Mouse (Mus musculus) kidney, embryonic 14.5 days (tissue): Measurements from ENCODE around the gene Frem1. TPM values are rescaled to one million over a fixed set of nuclear protein-coding genes. Genes with fewer than 3 reads are reported as not detected.
A peak's percentile ranks its signal among the peaks of the same experiment; 100 is the strongest.

ENCODE experiments used
- ATAC-seq: fragments of 200-750 bp; cut with Nextera tagmentation; 2 replicates; pipeline ENCODE4 v1.8.0; 2017; ENCODE audit warnings: moderate number of reproducible peaks, mild to moderate bottlenecking, moderate TSS enrichment, moderate library complexity; ENCODE audit not compliant: low FRiP score, low TSS enrichment
- H3K27ac ChIP-seq: fragments of 300-500 bp; sonication (generic); 2 replicates; pipeline ENCODE4 v1.5.1; 2014; ENCODE audit warnings: low read depth, mild to moderate bottlenecking, low read length, moderate library complexity, mixed read lengths
- H3K27me3 ChIP-seq: fragments of 300-500 bp; sonication (generic); 2 replicates; pipeline ENCODE4 v1.6.1; 2014; ENCODE audit warnings: mild to moderate bottlenecking, low read length; ENCODE audit not compliant: control insufficient read depth, insufficient read depth
- H3K36me3 ChIP-seq: fragments of 300-500 bp; sonication (generic); 2 replicates; pipeline ENCODE4 v1.6.1; 2014; ENCODE audit warnings: low read length, mixed read lengths; ENCODE audit not compliant: control insufficient read depth, insufficient read depth
- H3K4me1 ChIP-seq: fragments of 300-500 bp; sonication (generic); 2 replicates; pipeline ENCODE4 v1.6.1; 2014; ENCODE audit warnings: low read length, mixed read lengths; ENCODE audit not compliant: control insufficient read depth, insufficient read depth
- H3K4me2 ChIP-seq: fragments of 300-500 bp; sonication (generic); replicated peaks from 2 replicates; pipeline ENCODE4 v1.6.1; 2014; ENCODE audit warnings: low read depth, mild to moderate bottlenecking, low read length
- H3K4me3 ChIP-seq: fragments of 300-500 bp; sonication (generic); 2 replicates; pipeline ENCODE4 v1.5.1; 2014; ENCODE audit warnings: mild to moderate bottlenecking, low read length
- H3K9ac ChIP-seq: fragments of 300-500 bp; sonication (generic); 2 replicates; pipeline ENCODE4 v1.6.1; 2014; ENCODE audit warnings: low read depth, mild to moderate bottlenecking, low read length, moderate library complexity
- H3K9me3 ChIP-seq: fragments of 300-500 bp; sonication (generic); 2 replicates; pipeline ENCODE4 v1.6.1; 2016; ENCODE audit warnings: low read length; ENCODE audit not compliant: control insufficient read depth
- WGBS: fragments of 180-500 bp; shearing (Covaris S2); extraction: QIAGEN DNeasy Blood & Tissue Kit; methylation state at CpG from one replicate; pipeline ENCODE4 v1.1.7; 2014; 5-methylcytosine and 5-hydroxymethylcytosine counted together
- polyA plus RNA-seq: library from polyadenylated mRNA; unstranded; fragments of >200 nt; fragmentation: Nextera tagmentation; extraction: Ambion mirVana; gene quantifications from 2 replicates; pipeline ENCODE4 v1.2.1, GENCODE M21; 2014

Gene Frem1
- polyA plus RNA-seq, 1 experiment from 2014 or later: 42.3 TPM

GRCm38 (mm10) chr4:83046069-83046468 is 6.1 kb downstream of the Frem1 start:
- ATAC-seq: no peak
- Histone ChIP-seq H3K9me3 (no peaks in the 10 kb centered on the region), H3K4me3 (no peak overlapping the region), H3K4me2 (peak overlapping the region; percentile 18; the same call in 1 of the 2 replicates), H3K4me1 (peaks cover 22% of the 10 kb centered on the region), H3K9ac (no peak overlapping the region), H3K27me3 (no peaks in the 10 kb centered on the region), H3K36me3 (no peaks in the 10 kb centered on the region), H3K27ac (no peak overlapping the region)
- WGBS: 57% methylated on average over 3 of the region's 3 CpGs

DNA sequence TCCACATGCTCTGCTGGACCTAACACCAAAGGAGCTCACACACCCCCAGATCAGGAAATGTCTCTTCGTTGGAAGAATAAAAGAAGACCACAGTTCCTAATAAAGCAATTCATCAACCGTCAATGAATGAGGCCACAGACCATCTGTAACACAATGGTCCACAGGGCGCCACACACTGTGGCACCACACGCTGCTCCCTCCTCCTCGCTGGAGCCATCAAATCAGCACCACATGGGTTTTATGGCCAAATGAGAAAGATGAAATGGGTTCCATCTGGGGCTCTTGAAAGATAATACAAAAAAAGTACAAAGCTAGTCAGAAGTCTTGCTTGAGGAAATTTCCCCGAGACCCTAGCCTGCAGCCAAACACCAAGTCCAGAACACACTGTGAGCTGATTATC is 6.9 kb downstream of the Frem1 start:
- no peak for ATAC-seq
- Histone ChIP-seq H3K4me2 (no peak overlapping the region), H3K9ac (no peak overlapping the region), H3K4me1 (peaks cover 25% of the 10 kb centered on the region), H3K9me3 (no peaks in the 10 kb centered on the region), H3K27me3 (no peaks in the 10 kb centered on the region), H3K36me3 (peaks cover 2% of the 10 kb centered on the region; the same call in 1 of the 2 replicates), H3K27ac (no peak overlapping the region), H3K4me3 (no peak overlapping the region)
- WGBS: 37% methylated on average over 6 of the region's 6 CpGs

- Histone ChIP-seq H3K4me1 (peaks cover 3% of the 10 kb centered on the region; the same call in 1 of the 2 replicates), H3K27me3 (no peaks in the 10 kb centered on the region), H3K27ac (no peak overlapping the region), H3K4me3 (no peak overlapping the region), H3K9me3 (no peaks in the 10 kb centered on the region), H3K36me3 (peaks cover 3% of the 10 kb centered on the region), H3K9ac (no peak overlapping the region), H3K4me2 (no peak overlapping the region)
- ATAC-seq: peak; percentile 84; the same call in 1 of the 2 replicates
- 25% methylated on average over 3 of the region's 3 CpGs for whole genome bisulfite sequencing
Measured at GRCm38 (mm10) chr4:83040780-83041179, 11.4 kb downstream of the Frem1 start.

DNA sequence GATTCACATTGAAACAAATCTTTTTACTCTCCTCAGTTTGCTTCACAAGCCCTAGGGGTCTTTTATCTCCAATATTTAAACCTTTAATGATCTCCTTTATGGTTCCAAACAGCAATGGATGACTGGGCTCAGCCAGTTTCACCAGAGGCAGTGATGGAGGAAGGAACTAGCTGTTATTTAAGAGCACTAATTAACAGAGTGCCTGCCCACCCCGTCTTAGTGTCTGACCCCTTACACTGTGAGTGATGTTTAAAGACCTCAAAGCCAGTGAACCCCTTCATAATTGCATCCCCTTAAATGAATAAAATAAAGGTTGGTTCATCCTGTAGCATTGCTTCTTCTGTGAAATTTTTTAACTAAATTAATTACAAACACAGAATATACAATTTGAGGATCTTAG is 19.4 kb downstream of the Frem1 start:
- Histone ChIP-seq H3K9ac (no peak overlapping the region), H3K36me3 (peaks cover 2% of the 10 kb centered on the region; the same call in 1 of the 2 replicates), H3K27me3 (no peaks in the 10 kb centered on the region), H3K9me3 (no peaks in the 10 kb centered on the region), H3K27ac (no peak overlapping the region), H3K4me1 (no peaks in the 10 kb centered on the region), H3K4me3 (no peak overlapping the region), H3K4me2 (no peak overlapping the region)
- WGBS: 10% methylated on average over 1 of the region's 1 CpGs
- ATAC-seq: no peak

- 23% methylated on average over 3 of the region's 3 CpGs for WGBS
- Histone ChIP-seq H3K4me1 (no peaks in the 10 kb centered on the region), H3K4me2 (no peak overlapping the region), H3K9me3 (no peaks in the 10 kb centered on the region), H3K27me3 (no peaks in the 10 kb centered on the region), H3K4me3 (no peak overlapping the region), H3K36me3 (peaks cover 2% of the 10 kb centered on the region; the same call in 1 of the 2 replicates), H3K27ac (no peak overlapping the region), H3K9ac (no peak overlapping the region)
- no peak for ATAC-seq
Measured at GRCm38 (mm10) chr4:83031591-83031990, 20.5 kb downstream of the Frem1 start.

GRCm38 (mm10) chr4:83030097-83030496 is 22.0 kb downstream of the Frem1 start:
- ATAC-seq: no peak
- Histone ChIP-seq H3K4me1 (no peaks in the 10 kb centered on the region), H3K4me3 (no peak overlapping the region), H3K9me3 (no peaks in the 10 kb centered on the region), H3K4me2 (no peak overlapping the region), H3K9ac (no peak overlapping the region), H3K36me3 (no peaks in the 10 kb centered on the region), H3K27ac (no peak overlapping the region), H3K27me3 (no peaks in the 10 kb centered on the region)
- WGBS: 76% methylated on average over 6 of the region's 6 CpGs

- H3K27me3 ChIP-seq: no peaks in the 10 kb centered on the region
- H3K4me2 ChIP-seq: no peak overlapping the region; the same call in 1 of the 2 replicates
- H3K27ac ChIP-seq: peak overlapping the region; percentile 82
- peak; percentile 94 for ATAC-seq
- no peaks in the 10 kb centered on the region; the same call in 1 of the 2 replicates for H3K36me3 ChIP-seq
- peaks cover 14% of the 10 kb centered on the region for H3K4me1 ChIP-seq
- H3K4me3 ChIP-seq: no peak overlapping the region
- no peak overlapping the region; the same call in 1 of the 2 replicates for H3K9ac ChIP-seq
- no peaks in the 10 kb centered on the region for H3K9me3 ChIP-seq
- WGBS: 14% methylated on average over 15 of the region's 15 CpGs
Measured at GRCm38 (mm10) chr4:83020759-83021555, 31.2 kb downstream of the Frem1 start.

DNA sequence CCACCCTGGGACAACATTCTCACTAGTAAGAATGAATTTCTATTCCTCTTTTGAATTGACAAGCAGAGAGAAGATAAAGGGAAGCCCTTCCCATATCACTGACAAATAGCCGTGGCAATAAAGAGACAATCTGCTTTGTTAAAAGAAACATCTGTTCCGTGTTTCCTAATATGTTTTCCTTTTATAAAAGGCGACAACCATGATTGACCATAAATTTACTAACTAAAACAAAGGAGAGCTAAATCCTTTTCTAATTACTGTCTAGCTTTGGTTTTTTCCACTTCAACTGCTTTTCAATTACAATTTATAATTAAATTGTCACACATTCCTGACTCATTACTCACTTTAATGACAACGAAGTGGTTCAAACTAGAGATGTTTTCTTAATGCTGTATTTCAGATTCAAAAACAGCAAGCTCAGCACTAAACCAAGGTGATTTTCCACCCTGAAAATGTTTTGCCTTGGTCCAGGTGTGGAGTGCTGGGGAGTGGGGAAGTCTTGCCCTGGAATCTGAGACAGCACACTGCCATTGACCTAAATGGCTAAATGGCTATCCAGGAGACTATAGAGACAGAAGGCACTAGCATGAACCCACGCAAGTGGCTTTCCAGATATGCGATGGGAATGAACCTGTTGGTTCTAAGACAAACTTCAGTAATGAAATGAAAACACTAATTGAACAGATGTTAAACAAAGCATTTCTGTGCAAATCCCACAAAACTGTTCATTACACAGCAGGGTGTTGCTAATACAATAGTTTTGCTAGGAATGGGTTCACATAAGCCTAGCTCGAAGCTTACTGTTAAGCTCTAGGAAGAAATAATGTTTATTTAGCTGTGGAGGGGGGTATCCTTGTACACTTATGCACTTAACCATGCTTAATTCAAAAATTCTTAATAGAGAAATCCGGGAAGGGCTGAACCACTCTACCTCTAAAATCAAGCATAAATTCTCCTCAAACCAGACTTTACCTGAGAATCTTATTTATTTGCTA is 33.7 kb downstream of the Frem1 start:
- H3K27me3 ChIP-seq: no peaks in the 10 kb centered on the region
- peaks cover 17% of the 10 kb centered on the region for H3K4me1 ChIP-seq
- WGBS: 23% methylated on average over 8 of the region's 8 CpGs
- no peak overlapping the region for H3K9ac ChIP-seq
- H3K36me3 ChIP-seq: peaks cover 5% of the 10 kb centered on the region; the same call in 1 of the 2 replicates
- no peak overlapping the region for H3K4me2 ChIP-seq
- H3K27ac ChIP-seq: peak overlapping the region; percentile 2; the same call in 1 of the 2 replicates
- ATAC-seq: no peak; the same call in 1 of the 2 replicates
- H3K9me3 ChIP-seq: no peaks in the 10 kb centered on the region
- H3K4me3 ChIP-seq: no peak overlapping the region
